ENCODE assay signal across 26 mouse cellular contexts in the genomic region with DNA sequence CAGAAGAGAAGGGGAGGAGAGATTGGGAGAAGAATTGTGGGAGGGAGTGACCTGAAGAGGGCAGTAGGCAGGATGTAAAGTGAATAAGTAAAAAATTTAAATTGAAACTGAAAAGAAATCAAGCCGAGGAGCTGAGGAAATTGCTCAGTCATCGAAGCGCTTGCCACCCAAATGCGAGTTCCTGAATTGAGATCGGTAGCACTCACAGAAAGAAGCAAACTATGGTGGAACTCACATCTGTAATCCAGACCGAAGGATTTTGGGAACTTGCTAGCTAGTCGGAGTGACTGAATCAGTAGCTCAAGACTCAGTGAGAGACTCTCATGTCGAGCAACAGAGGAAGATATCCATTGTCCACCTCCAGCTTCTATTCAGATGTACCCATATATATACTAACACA.
"Had no signal": no experiment of that assay in that cellular context is flagged by ENCODE, and none has a peak within 500 bp of the region (broad histone marks: within the 10 kb centered on the region; RNA-seq: fewer than 3 reads in every experiment).

No protein-coding gene starts in this region.

- H3K4me2 ChIP-seq: heart, embryonic 11.5 days; heart, embryonic 13.5 days; heart, embryonic 15.5 days; hindbrain, embryonic 13.5 days; hindbrain, embryonic 15.5 days; kidney, embryonic 15.5 days; limb, embryonic 13.5 days; limb, embryonic 15.5 days; liver, embryonic 12.5 days had no signal

- H3K4me3 ChIP-seq: heart, adult 2 months; heart, embryonic 13.5 days; heart, embryonic 15.5 days; hindbrain, embryonic 13.5 days; hindbrain, embryonic 15.5 days; kidney, embryonic 15.5 days; limb, embryonic 13.5 days; limb, embryonic 15.5 days; liver, embryonic 12.5 days had no signal

- ATAC-seq: hindbrain, postnatal 0 days; intestine, embryonic 16.5 days; liver, embryonic 12.5 days had no signal

- H3K36me3 ChIP-seq: heart, embryonic 13.5 days; heart, embryonic 15.5 days; hindbrain, embryonic 13.5 days; hindbrain, embryonic 15.5 days; kidney, embryonic 15.5 days; limb, embryonic 13.5 days; limb, embryonic 15.5 days; liver, embryonic 12.5 days had no signal

- H3K4me1 ChIP-seq: heart, embryonic 13.5 days; heart, embryonic 15.5 days; hindbrain, embryonic 13.5 days; hindbrain, embryonic 15.5 days; kidney, embryonic 15.5 days; limb, embryonic 13.5 days; limb, embryonic 15.5 days; liver, embryonic 12.5 days had no signal

- DNase-seq: gastrocnemius, postnatal 14 days; gastrocnemius, postnatal 36 days; heart, adult 2 months; heart, postnatal 14 days; heart, postnatal 4 days; kidney, adult 11 months; kidney, adult 2 months; kidney, adult 9 months; kidney, postnatal 14 days; kidney, postnatal 36 days; layer of hippocampus, adult 9-11 months; layer of hippocampus, postnatal 36 days; left cerebral cortex, postnatal 4 days had no signal

- H3K9me3 ChIP-seq: heart, embryonic 13.5 days; heart, embryonic 15.5 days; hindbrain, embryonic 13.5 days; hindbrain, embryonic 15.5 days; kidney, embryonic 15.5 days; limb, embryonic 13.5 days; limb, embryonic 15.5 days; liver, embryonic 12.5 days had no signal

- H3K27me3 ChIP-seq: heart, embryonic 13.5 days; heart, embryonic 15.5 days; hindbrain, embryonic 13.5 days; hindbrain, embryonic 15.5 days; kidney, embryonic 15.5 days; limb, embryonic 13.5 days; limb, embryonic 15.5 days; liver, embryonic 12.5 days had no signal

- H3K9ac ChIP-seq: heart, embryonic 13.5 days; heart, embryonic 15.5 days; hindbrain, embryonic 13.5 days; hindbrain, embryonic 15.5 days; kidney, embryonic 15.5 days; limb, embryonic 13.5 days; limb, embryonic 15.5 days; liver, embryonic 12.5 days; liver, embryonic 14.5 days had no signal

- H3K27ac ChIP-seq: heart, adult 2 months; heart, embryonic 13.5 days; heart, embryonic 15.5 days; hindbrain, embryonic 13.5 days; hindbrain, embryonic 15.5 days; hindbrain, postnatal 0 days; kidney, embryonic 15.5 days; kidney, postnatal 0 days; limb, embryonic 13.5 days; limb, embryonic 15.5 days; liver, embryonic 12.5 days; liver, embryonic 14.5 days had no signal
